Mouse (Mus musculus): ENCODE measurements at regions not wholly inside any gene's neighbourhood (a gene's known extent, or its start where the extent isn't known, plus 50 kb on each side); places are given as distances from the start of the nearest gene placed in this dataset.

DNA sequence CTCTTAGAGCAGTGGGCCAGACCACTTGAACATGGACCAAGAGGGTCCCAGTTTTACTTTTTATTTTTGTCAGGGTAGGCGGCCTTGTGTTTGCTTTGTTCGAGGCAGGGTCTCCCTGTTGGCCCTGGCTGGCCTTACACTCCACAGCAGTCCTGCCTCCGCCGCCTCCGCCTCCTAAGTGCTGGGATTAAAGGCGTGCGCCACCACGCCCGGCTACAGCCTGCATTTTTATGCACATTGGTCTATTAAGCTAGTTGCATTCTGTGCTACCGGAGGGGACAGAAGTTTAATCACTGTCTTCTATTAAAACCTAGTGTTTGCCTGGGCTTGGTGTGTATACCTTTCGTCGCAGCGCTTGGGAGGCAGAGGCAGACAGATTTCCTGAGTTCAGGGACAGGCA lies 555.2 kb downstream of the Cdk5rap2 start:
- TF ChIP-seq CTCF (conservative IDR thresholded peaks at IDR 0.05; ENCODE audit: low read length) (no peak), NANOG (IDR thresholded peaks at IDR 0.05; ENCODE audit: borderline replicate concordance, low read length) (no peak), POU5F1 (IDR thresholded peaks at IDR 0.05; ENCODE audit: borderline replicate concordance, low read length) (no peak)

Data from E14TG2a.4 (cell line).